Mouse (Mus musculus) neural tube, embryonic 12.5 days (tissue): Measurements from ENCODE around the gene Mapkapk3. TPM values are rescaled to one million over a fixed set of nuclear protein-coding genes. Genes with fewer than 3 reads are reported as not detected.

ENCODE experiments used
- ATAC-seq: fragments of 200-750 bp; cut with Nextera tagmentation; 2 replicates; pipeline ENCODE4 v1.8.0; 2017; ENCODE audit warnings: low read depth, mild to moderate bottlenecking, moderate TSS enrichment, moderate library complexity; ENCODE audit not compliant: low FRiP score
- H3K27ac ChIP-seq: fragments of 300-500 bp; sonication (generic); 2 replicates; pipeline ENCODE4 v1.5.1; 2016
- H3K27me3 ChIP-seq: fragments of 300-500 bp; sonication (generic); replicated peaks from 2 replicates; pipeline ENCODE4 v1.6.1; 2016; ENCODE audit warnings: mild to moderate bottlenecking
- H3K36me3 ChIP-seq: fragments of 300-500 bp; sonication (generic); 2 replicates; pipeline ENCODE4 v1.6.1; 2016; ENCODE audit warnings: mild to moderate bottlenecking
- H3K4me1 ChIP-seq: fragments of 300-500 bp; sonication (generic); 2 replicates; pipeline ENCODE4 v1.6.1; 2016
- H3K4me2 ChIP-seq: fragments of 300-500 bp; sonication (generic); replicated peaks from 2 replicates; pipeline ENCODE4 v1.6.1; 2016; ENCODE audit warnings: mild to moderate bottlenecking
- H3K4me3 ChIP-seq: fragments of 300-500 bp; sonication (generic); 2 replicates; pipeline ENCODE4 v1.5.1; 2016
- H3K9ac ChIP-seq: fragments of 300-500 bp; sonication (generic); 2 replicates; pipeline ENCODE4 v1.6.1; 2016; ENCODE audit warnings: mild to moderate bottlenecking
- H3K9me3 ChIP-seq: fragments of 300-500 bp; sonication (generic); 2 replicates; pipeline ENCODE4 v1.6.1; 2016; ENCODE audit warnings: mild to moderate bottlenecking
- whole genome bisulfite sequencing: fragments of 180-500 bp; shearing (Covaris S2); methylation state at CpG from one replicate; pipeline ENCODE4 v1.1.7; 2016; 5-methylcytosine and 5-hydroxymethylcytosine counted together
- polyA plus RNA-seq: library from polyadenylated mRNA; unstranded; fragments of >200 nt; fragmentation: Nextera tagmentation; extraction: Ambion mirVana; gene quantifications from 2 replicates; pipeline ENCODE4 v1.2.1, GENCODE M21; 2016

Mapkapk3 gene
- polyA plus RNA-seq, 1 experiment from 2014 or later, result 3.5 TPM

DNA sequence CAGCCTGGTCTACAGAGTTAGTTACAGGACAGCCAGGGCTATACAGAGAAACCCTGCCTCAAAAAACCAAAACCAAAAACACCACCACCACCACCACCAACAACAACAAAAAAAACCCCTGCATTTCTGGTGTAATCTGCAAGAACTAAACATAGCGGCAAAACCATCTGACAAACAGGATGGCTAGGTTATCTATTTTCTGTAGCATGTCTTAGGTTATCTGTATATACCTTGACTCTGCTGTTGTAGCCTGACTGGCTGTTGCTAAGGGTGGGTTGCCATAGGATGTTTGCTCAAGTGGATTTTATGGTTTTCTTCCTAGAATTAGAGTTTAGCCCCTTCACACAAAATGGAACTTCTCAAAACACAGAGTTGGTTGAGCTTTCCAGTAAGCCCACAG lies 19.9 kb downstream of the Mapkapk3 start:
- no peaks in the 10 kb centered on the region for H3K4me1 ChIP-seq
- no peaks in the 10 kb centered on the region for H3K27me3 ChIP-seq
- 98% methylated on average over 1 of the region's 1 CpGs for WGBS
- no peak for ATAC-seq
- H3K4me3 ChIP-seq, result no peak overlapping the region
- H3K36me3 ChIP-seq, result no peaks in the 10 kb centered on the region
- no peak overlapping the region for H3K27ac ChIP-seq
- H3K9ac ChIP-seq, result no peak overlapping the region
- no peak overlapping the region for H3K4me2 ChIP-seq
- H3K9me3 ChIP-seq, result no peaks in the 10 kb centered on the region

DNA sequence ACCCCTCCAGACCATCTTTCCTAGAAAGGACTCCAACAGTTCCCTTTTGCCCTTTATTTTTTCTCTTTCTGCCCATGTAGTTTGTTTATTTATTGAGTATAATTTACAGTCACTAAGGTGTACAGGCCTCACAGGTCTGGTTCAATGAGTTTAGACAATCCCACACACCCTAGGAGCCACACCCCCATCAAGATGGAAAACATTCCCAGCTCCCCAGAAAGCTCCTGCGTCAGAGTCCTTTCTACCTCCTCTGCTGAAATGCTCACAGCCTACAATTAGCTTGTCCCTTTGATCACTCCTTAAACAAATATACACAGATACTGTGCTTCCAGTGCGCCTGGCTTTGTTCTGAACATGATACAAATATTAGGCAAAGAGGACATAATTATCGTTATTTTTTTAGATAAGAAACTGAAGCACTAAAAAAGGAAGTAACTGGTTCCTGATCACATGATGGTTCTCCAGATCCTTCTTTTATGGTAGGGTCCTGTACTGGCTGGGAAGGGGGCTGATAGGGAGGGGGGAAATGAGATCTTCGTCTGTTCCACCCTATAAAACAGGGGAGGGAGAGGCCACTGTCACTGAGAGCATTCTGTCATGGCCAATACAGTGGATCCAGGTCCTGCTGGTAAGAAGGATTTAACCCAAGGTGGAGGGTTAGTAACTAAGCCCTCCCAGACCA lies 21.8 kb downstream of the Mapkapk3 start:
- Histone ChIP-seq H3K27me3 (no peaks in the 10 kb centered on the region), H3K36me3 (no peaks in the 10 kb centered on the region), H3K9me3 (no peaks in the 10 kb centered on the region), H3K4me3 (no peak overlapping the region), H3K9ac (no peak overlapping the region), H3K4me2 (no peak overlapping the region), H3K4me1 (no peaks in the 10 kb centered on the region), H3K27ac (no peak overlapping the region)
- WGBS, result 50% methylated on average over 4 of the region's 4 CpGs
- ATAC-seq, result no peak

DNA sequence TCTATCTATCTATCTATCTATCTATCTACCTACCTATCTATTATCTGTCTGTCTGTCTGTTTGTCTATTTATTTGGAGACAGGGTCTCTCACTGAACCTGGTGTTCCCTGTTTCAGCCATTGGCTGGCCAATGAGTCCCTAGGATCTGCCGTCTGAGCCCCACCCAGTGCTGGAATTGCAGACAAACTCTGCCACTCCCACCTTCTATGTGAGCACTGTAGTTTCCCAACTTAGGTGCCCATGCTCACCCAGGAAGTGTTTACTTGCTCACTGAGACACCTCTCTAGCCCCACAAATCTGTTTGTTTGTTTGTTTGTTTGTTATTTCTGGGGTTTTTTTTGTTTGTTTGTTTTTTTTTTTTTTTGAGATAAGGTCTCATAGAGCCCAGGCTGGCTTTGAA lies 22.6 kb downstream of the Mapkapk3 start:
- Histone ChIP-seq H3K9me3 (no peaks in the 10 kb centered on the region), H3K4me1 (no peaks in the 10 kb centered on the region), H3K27me3 (no peaks in the 10 kb centered on the region), H3K4me2 (no peak overlapping the region), H3K4me3 (no peak overlapping the region), H3K9ac (no peak overlapping the region), H3K36me3 (no peaks in the 10 kb centered on the region), H3K27ac (no peak overlapping the region)
- no peak for ATAC-seq
- 75% methylated on average over 1 of the region's 1 CpGs for WGBS

DNA sequence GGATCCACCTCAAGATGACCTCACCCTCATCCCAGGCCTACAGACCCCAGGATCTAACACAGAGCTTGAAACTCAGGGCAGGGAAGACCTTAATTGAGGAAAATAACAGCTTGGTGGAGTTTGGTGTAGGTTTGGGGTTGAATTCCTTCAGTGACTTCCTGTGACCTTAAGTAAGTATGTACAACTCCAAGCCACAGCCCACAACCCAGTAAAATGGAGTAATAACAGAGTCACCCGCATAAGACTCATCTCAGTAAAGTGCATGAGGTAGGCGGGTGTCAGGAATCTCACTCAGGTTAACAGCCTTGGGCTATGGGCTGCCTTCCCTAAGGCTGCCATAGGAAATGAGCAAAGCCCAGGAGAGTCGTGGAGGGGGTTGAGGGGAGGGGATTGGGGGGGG lies 24.9 kb downstream of the Mapkapk3 start:
- 73% methylated on average over 3 of the region's 3 CpGs for WGBS
- Histone ChIP-seq H3K9ac (no peak overlapping the region), H3K4me1 (no peaks in the 10 kb centered on the region), H3K9me3 (no peaks in the 10 kb centered on the region), H3K36me3 (no peaks in the 10 kb centered on the region), H3K27ac (no peak overlapping the region), H3K4me2 (no peak overlapping the region), H3K27me3 (no peaks in the 10 kb centered on the region), H3K4me3 (no peak overlapping the region)
- no peak for ATAC-seq

DNA sequence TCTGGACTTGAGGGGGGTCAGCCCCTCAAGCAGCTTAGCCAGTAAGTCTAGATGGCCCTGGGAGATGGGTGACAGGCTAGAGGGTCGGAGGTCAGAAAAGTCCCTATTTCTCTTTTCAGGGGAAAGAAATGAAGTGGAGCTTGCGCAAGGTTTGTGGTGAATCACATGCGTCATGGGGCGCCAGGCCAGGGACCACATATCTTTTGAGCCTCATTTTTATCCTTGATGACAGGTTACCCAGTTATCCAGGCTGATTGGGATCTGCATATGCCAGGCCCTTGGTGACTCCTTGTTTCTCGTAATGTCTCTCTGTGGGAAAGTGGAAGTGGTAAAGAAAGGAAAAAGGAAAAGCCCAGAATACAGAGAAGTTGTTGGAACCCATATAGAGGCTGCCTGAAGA lies 25.8 kb downstream of the Mapkapk3 start:
- H3K9me3 ChIP-seq, result no peaks in the 10 kb centered on the region
- ATAC-seq, result no peak
- 93% methylated on average over 5 of the region's 5 CpGs for WGBS

DNA sequence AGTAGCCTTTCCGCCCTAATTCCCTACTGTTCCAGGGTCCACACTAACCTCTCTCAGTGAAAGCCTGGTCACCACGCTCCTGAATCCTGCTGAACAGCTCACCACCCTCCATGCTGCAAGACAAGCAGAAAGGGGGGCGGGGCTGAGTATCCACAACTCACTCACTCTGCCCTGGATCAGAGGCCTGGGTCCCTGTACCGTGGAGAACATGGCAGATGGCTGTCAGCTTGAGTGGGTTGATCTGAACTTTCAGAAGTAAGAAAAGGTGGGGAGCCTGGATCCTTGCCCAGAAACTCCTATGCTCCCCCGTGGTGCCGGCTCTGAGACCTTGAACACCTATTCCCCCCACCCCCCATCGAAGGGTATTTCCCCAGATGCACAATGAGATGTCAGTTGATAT lies 27.3 kb downstream of the Mapkapk3 start:
- H3K36me3 ChIP-seq, result no peaks in the 10 kb centered on the region
- 81% methylated on average over 7 of the region's 7 CpGs for WGBS
- H3K4me3 ChIP-seq, result no peak overlapping the region
- H3K9ac ChIP-seq, result no peak overlapping the region
- no peaks in the 10 kb centered on the region for H3K9me3 ChIP-seq
- H3K4me2 ChIP-seq, result no peak overlapping the region
- ATAC-seq, result no peak
- H3K4me1 ChIP-seq, result no peaks in the 10 kb centered on the region
- no peak overlapping the region for H3K27ac ChIP-seq
- no peaks in the 10 kb centered on the region for H3K27me3 ChIP-seq

More for the DNA sequence above, 25.8 kb downstream of the Mapkapk3 start:
- H3K36me3 ChIP-seq, result no peaks in the 10 kb centered on the region
- no peak overlapping the region for H3K9ac ChIP-seq
- no peak overlapping the region for H3K4me3 ChIP-seq
- H3K27me3 ChIP-seq, result no peaks in the 10 kb centered on the region
- H3K4me2 ChIP-seq, result no peak overlapping the region
- no peak overlapping the region for H3K27ac ChIP-seq
- no peaks in the 10 kb centered on the region for H3K4me1 ChIP-seq

DNA sequence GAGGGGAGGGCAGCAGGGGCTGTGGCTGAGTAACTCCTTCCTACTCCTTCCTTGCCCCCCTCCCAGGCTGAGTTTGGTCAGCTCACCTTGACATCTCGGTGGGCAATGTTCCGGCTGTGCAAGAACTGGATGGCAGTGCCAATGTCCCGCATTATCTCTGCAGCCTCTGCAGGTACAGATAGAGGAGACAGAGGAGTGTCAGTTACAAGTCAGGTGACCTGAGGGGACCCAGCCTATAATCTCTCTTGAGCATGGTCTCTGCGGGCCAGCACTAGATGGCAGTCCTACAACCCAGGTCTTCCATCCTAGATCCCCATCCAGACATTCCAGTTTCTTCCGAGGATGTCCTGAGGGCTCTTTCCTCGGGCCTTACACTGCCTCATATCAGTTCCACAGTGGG lies 27.9 kb downstream of the Mapkapk3 start:
- no peaks in the 10 kb centered on the region for H3K4me1 ChIP-seq
- ATAC-seq, result no peak
- H3K4me2 ChIP-seq, result no peak overlapping the region
- no peaks in the 10 kb centered on the region for H3K9me3 ChIP-seq
- H3K9ac ChIP-seq, result no peak overlapping the region
- WGBS, result 79% methylated on average over 6 of the region's 6 CpGs
- no peaks in the 10 kb centered on the region for H3K36me3 ChIP-seq
- H3K4me3 ChIP-seq, result no peak overlapping the region
- H3K27me3 ChIP-seq, result no peaks in the 10 kb centered on the region
- no peak overlapping the region for H3K27ac ChIP-seq

DNA sequence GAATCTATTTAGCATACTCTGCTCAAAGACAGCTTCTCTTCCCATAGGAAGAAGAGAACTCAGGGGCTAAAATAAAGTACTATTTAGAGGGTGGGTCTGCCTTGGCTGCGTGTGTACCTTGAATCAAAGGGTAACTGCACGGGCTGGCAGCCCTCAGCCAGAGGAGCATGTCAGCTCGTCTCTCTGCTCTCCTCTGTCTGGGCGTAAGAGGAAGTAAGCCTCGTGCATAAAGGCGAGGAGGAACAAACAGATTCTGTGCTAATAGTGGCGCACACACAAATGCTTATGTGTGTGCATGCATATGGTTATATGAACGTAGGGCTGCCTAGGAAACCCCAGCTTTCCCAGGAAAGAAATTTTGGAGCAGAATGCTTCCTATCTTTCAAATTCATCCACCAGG lies 28.8 kb downstream of the Mapkapk3 start:
- Histone ChIP-seq H3K4me3 (no peak overlapping the region), H3K4me2 (no peak overlapping the region), H3K36me3 (no peaks in the 10 kb centered on the region), H3K4me1 (peaks cover 3% of the 10 kb centered on the region), H3K27ac (no peak overlapping the region), H3K27me3 (no peaks in the 10 kb centered on the region), H3K9me3 (no peaks in the 10 kb centered on the region), H3K9ac (0 out of 2 replicates have a peak overlapping the region, but pooled peaks have one; percentile 1)
- no peak for ATAC-seq
- WGBS, result 76% methylated on average over 8 of the region's 8 CpGs

DNA sequence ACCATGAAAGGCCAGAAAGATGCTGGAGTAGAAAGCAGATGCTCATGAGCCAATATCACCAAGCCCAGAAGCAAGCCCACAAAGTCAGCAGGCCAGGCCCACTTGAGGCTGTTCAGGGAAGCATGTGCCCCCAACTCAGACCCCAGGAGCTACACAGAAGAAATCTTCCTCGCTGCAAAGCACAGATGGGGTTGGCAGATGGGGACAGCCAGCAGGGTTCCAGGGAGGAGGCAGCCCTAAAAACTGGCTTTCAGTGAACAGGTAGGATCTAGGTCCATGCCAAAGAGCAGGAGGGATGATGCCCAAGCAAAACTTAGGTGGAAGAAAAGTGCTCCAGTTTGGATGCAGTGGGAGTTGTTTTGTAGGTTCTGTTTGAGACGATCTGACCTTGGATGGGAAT lies 29.2 kb downstream of the Mapkapk3 start:
- no peak overlapping the region for H3K4me3 ChIP-seq
- H3K9me3 ChIP-seq, result no peaks in the 10 kb centered on the region
- no peaks in the 10 kb centered on the region for H3K27me3 ChIP-seq
- H3K27ac ChIP-seq, result no peak overlapping the region
- H3K9ac ChIP-seq, result no peak overlapping the region
- peaks cover 7% of the 10 kb centered on the region for H3K4me1 ChIP-seq
- H3K36me3 ChIP-seq, result no peaks in the 10 kb centered on the region
- H3K4me2 ChIP-seq, result no peak overlapping the region
- WGBS, result 72% methylated on average over 2 of the region's 2 CpGs
- no peak for ATAC-seq

DNA sequence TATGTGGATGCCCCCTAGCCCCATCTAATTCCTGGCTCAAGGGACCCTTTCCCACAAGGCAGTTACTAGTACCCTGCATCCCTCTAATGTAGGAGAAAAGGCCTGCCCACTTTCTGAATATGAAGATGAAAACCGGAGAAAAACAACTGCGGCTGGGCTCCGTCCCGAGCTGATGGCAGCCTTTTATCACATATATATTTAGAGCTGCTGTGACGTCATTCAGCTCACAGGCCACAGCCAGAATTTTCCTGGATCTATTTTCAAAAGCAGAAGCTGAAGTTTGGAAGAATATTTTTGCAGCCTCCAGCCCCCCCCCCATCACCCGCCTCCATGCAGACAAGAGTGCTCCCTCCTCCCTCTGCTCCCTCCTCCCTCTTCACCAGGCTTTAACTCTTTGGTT lies 30.1 kb downstream of the Mapkapk3 start:
- Histone ChIP-seq H3K9me3 (no peaks in the 10 kb centered on the region), H3K4me2 (no peak overlapping the region), H3K9ac (no peak overlapping the region), H3K27ac (no peak overlapping the region), H3K4me1 (peaks cover 12% of the 10 kb centered on the region), H3K27me3 (no peaks in the 10 kb centered on the region), H3K4me3 (no peak overlapping the region), H3K36me3 (no peaks in the 10 kb centered on the region)
- no peak for ATAC-seq
- 73% methylated on average over 6 of the region's 6 CpGs for WGBS

DNA sequence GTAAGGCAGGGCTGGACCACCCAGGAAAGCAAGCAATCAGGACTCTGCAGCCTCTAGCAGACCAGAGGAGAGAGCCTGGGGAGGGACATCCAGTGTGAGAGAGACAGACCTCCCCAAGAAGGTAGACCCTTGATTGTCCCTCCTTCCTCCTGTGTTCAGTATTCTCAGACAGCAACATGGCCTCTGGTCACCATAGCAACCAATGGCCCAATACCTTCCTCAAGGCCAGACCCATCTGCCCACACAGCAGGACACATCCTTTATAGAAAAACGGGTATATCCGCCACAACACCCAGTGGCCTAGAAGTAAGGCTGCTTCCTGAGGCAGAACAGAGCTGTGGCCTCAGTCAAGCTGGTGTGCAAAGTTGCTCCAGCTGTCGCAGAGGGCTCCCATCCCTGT lies 34.1 kb downstream of the Mapkapk3 start:
- Histone ChIP-seq H3K27me3 (no peaks in the 10 kb centered on the region), H3K4me3 (no peak overlapping the region), H3K4me1 (peaks cover 18% of the 10 kb centered on the region), H3K9ac (no peak overlapping the region), H3K4me2 (no peak overlapping the region; the same call in 1 of the 2 replicates), H3K27ac (no peak overlapping the region), H3K9me3 (no peaks in the 10 kb centered on the region), H3K36me3 (no peaks in the 10 kb centered on the region)
- no peak for ATAC-seq
- WGBS, result 25% methylated on average over 3 of the region's 3 CpGs

DNA sequence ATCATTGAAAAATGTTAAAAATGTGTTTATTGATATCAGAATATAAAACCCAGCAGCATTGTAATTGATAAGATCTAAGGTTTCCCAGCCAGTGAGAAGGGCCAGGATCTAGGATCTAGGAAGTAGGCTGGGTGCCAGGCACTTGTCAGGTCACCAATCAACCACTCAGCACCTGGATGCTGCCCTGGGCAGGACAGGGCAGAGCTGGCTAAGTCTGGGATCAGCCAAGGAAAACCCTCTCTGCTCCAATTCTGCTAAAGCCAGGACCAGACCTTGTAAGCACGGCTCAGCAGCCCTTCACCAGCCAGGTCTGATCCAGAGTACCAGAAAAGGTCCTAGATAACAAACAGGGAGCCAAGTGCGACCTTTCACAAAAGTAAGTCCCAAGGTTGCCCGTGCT lies 34.8 kb downstream of the Mapkapk3 start:
- Histone ChIP-seq H3K27me3 (no peaks in the 10 kb centered on the region), H3K9me3 (no peaks in the 10 kb centered on the region), H3K27ac (no peak overlapping the region), H3K4me2 (no peak overlapping the region), H3K9ac (no peak overlapping the region), H3K36me3 (no peaks in the 10 kb centered on the region), H3K4me3 (no peak overlapping the region), H3K4me1 (peaks cover 18% of the 10 kb centered on the region)
- 89% methylated on average over 3 of the region's 3 CpGs for WGBS
- ATAC-seq, result no peak

DNA sequence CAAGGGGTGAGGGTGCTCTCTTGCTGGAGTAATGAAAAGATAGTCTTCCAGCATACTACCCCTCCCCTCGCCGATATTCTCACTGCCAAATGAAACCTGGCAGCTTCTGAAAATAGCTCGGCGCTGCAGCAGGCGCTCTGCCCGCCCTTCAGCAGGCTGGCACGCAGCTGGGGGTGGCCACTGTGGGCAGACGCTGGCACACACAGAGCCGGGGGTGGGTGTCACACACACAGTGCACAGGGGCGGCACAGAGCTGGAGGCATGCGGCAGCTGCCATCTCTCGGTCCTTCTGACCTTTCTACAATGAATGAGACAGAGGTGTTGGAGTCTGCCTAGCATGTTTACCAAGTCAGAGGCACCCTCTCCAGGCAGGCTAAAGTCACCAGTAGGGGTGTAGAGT lies 35.2 kb downstream of the Mapkapk3 start:
- peaks cover 18% of the 10 kb centered on the region for H3K4me1 ChIP-seq
- H3K27me3 ChIP-seq, result no peaks in the 10 kb centered on the region
- 80% methylated on average over 12 of the region's 12 CpGs for WGBS
- H3K4me2 ChIP-seq, result no peak overlapping the region
- no peak overlapping the region for H3K4me3 ChIP-seq
- H3K36me3 ChIP-seq, result no peaks in the 10 kb centered on the region
- H3K9me3 ChIP-seq, result no peaks in the 10 kb centered on the region
- ATAC-seq, result no peak
- H3K27ac ChIP-seq, result no peak overlapping the region
- H3K9ac ChIP-seq, result no peak overlapping the region
